Mouse (Mus musculus) heart, embryonic 16.5 days (tissue): Measurements from ENCODE around the gene Lrfn5. TPM values are rescaled to one million over a fixed set of nuclear protein-coding genes. Genes with fewer than 3 reads are reported as not detected.

Experiments
- ATAC-seq: fragments of 200-750 bp; cut with Nextera tagmentation; replicated peaks from 2 replicates; pipeline ENCODE4 v1.8.0; 2017; ENCODE audit warnings: moderate number of reproducible peaks; ENCODE audit not compliant: insufficient read depth, low FRiP score; ENCODE audit errors: extremely low read depth
- H3K27ac ChIP-seq: fragments of 300-500 bp; sonication (generic); 2 replicates; pipeline ENCODE4 v1.5.1; 2014; ENCODE audit warnings: mild to moderate bottlenecking, low read length, control low read depth, moderate library complexity
- H3K27me3 ChIP-seq: fragments of 300-500 bp; sonication (generic); 2 replicates; pipeline ENCODE4 v1.6.1; 2014; ENCODE audit warnings: low read length, mixed read lengths; ENCODE audit not compliant: control insufficient read depth, insufficient read depth
- H3K36me3 ChIP-seq: fragments of 300-500 bp; sonication (generic); 2 replicates; pipeline ENCODE4 v1.6.1; 2014; ENCODE audit not compliant: control insufficient read depth, insufficient read depth
- H3K4me1 ChIP-seq: fragments of 300-500 bp; sonication (generic); 2 replicates; pipeline ENCODE4 v1.6.1; 2014; ENCODE audit warnings: low read length, mixed read lengths; ENCODE audit not compliant: control insufficient read depth, insufficient read depth
- H3K4me2 ChIP-seq: fragments of 300-500 bp; sonication (generic); 2 replicates; pipeline ENCODE4 v1.6.1; 2014; ENCODE audit warnings: low read depth, mild to moderate bottlenecking, control low read depth, low read length
- H3K4me3 ChIP-seq: fragments of 300-500 bp; sonication (generic); 2 replicates; pipeline ENCODE4 v1.5.1; 2014; ENCODE audit warnings: mild to moderate bottlenecking, control low read depth, low read length
- H3K9ac ChIP-seq: fragments of 300-500 bp; sonication (generic); 2 replicates; pipeline ENCODE4 v1.6.1; 2014; ENCODE audit warnings: low read length, control low read depth
- H3K9me3 ChIP-seq: fragments of 300-500 bp; sonication (generic); replicated peaks from 2 replicates; pipeline ENCODE4 v1.6.1; 2016; ENCODE audit warnings: low read length; ENCODE audit not compliant: control insufficient read depth
- WGBS: fragments of 180-500 bp; shearing (Covaris S2); extraction: QIAGEN DNeasy Blood & Tissue Kit; methylation state at CpG from one replicate; pipeline ENCODE4 v1.1.7; 2014; 5-methylcytosine and 5-hydroxymethylcytosine counted together
- polyA plus RNA-seq: library from polyadenylated mRNA; unstranded; fragments of >200 nt; fragmentation: Nextera tagmentation; extraction: Ambion mirVana; gene quantifications from 2 replicates; pipeline ENCODE4 v1.2.1, GENCODE M21; 2015

Lrfn5 gene
- polyA plus RNA-seq, 1 experiment from 2014 or later = 0.13 TPM

DNA sequence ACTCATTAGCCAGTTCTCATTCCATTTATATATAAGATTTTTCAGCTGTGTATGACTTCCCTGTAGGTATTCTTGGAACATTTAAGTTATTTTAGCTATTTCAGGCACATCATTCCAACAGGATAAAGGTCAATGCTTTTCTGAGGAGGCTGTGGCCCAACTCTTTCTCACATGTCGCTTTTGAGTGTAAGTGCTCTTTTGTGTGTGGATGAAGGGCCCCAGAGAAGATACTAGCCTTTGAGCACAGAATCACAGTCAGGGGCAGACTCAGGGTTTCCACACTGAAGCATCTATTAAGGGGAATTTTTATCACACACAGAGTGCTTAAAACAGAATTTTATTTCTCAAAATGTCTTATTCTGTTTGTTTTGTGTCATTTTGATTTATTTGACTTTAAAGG is 331.2 kb downstream of the Lrfn5 start:
- no peak overlapping the region for H3K9ac ChIP-seq
- no peaks in the 10 kb centered on the region for H3K9me3 ChIP-seq
- no peak overlapping the region for H3K27ac ChIP-seq
- no peak for ATAC-seq
- H3K4me1 ChIP-seq = no peaks in the 10 kb centered on the region
- WGBS = 59% methylated on average over 1 of the region's 1 CpGs
- no peaks in the 10 kb centered on the region for H3K27me3 ChIP-seq
- H3K4me2 ChIP-seq = no peak overlapping the region
- H3K36me3 ChIP-seq = no peaks in the 10 kb centered on the region
- no peak overlapping the region for H3K4me3 ChIP-seq
